Mouse (Mus musculus) neural tube, embryonic 14.5 days (tissue): Measurements from ENCODE around the gene Syne3. TPM values are rescaled to one million over a fixed set of nuclear protein-coding genes. Genes with fewer than 3 reads are reported as not detected.

Experiments
- ATAC-seq: fragments of 200-750 bp; cut with Nextera tagmentation; 2 replicates; pipeline ENCODE4 v1.8.0; 2017; ENCODE audit warnings: low read depth, mild to moderate bottlenecking, moderate TSS enrichment, moderate library complexity
- H3K27ac ChIP-seq: fragments of 300-500 bp; sonication (generic); 2 replicates; pipeline ENCODE4 v1.5.1; 2014; ENCODE audit warnings: low read depth, mild to moderate bottlenecking, control low read depth, low read length, moderate library complexity, mixed read lengths
- H3K27me3 ChIP-seq: fragments of 300-500 bp; sonication (generic); 2 replicates; pipeline ENCODE4 v1.6.1; 2014; ENCODE audit warnings: low read length; ENCODE audit not compliant: control insufficient read depth, insufficient read depth
- H3K36me3 ChIP-seq: fragments of 300-500 bp; sonication (generic); 2 replicates; pipeline ENCODE4 v1.6.1; 2014; ENCODE audit warnings: low read length, mixed read lengths; ENCODE audit not compliant: control insufficient read depth, insufficient read depth
- H3K4me1 ChIP-seq: fragments of 300-500 bp; sonication (generic); 2 replicates; pipeline ENCODE4 v1.6.1; 2014; ENCODE audit warnings: low read length; ENCODE audit not compliant: control insufficient read depth, insufficient read depth
- H3K4me2 ChIP-seq: fragments of 300-500 bp; sonication (generic); 2 replicates; pipeline ENCODE4 v1.6.1; 2014; ENCODE audit warnings: mild to moderate bottlenecking, low read depth, low read length, control low read depth
- H3K4me3 ChIP-seq: fragments of 300-500 bp; sonication (generic); 2 replicates; pipeline ENCODE4 v1.5.1; 2014; ENCODE audit warnings: low read depth, low read length, control low read depth, mixed read lengths
- H3K9ac ChIP-seq: fragments of 300-500 bp; sonication (generic); replicated peaks from 2 replicates; pipeline ENCODE4 v1.6.1; 2014; ENCODE audit warnings: low read depth, mild to moderate bottlenecking, control low read depth, low read length, mixed read lengths
- H3K9me3 ChIP-seq: fragments of 300-500 bp; sonication (generic); 2 replicates; pipeline ENCODE4 v1.6.1; 2016; ENCODE audit warnings: low read length; ENCODE audit not compliant: control insufficient read depth
- WGBS: fragments of 180-500 bp; shearing (Covaris S2); extraction: QIAGEN DNeasy Blood & Tissue Kit; methylation state at CpG from one replicate; pipeline ENCODE4 v1.1.7; 2014; 5-methylcytosine and 5-hydroxymethylcytosine counted together
- polyA plus RNA-seq: library from polyadenylated mRNA; unstranded; fragments of >200 nt; fragmentation: Nextera tagmentation; extraction: Ambion mirVana; gene quantifications from 2 replicates; pipeline ENCODE4 v1.2.1, GENCODE M21; 2014

The Syne3 gene
- polyA plus RNA-seq, 1 experiment from 2014 or later, result 0.23 TPM

- H3K36me3 ChIP-seq, result no peaks in the 10 kb centered on the region
- 95% methylated on average over 9 of the region's 9 CpGs for WGBS
- H3K9ac ChIP-seq, result no peak overlapping the region
- no peak for ATAC-seq
- no peak overlapping the region for H3K4me3 ChIP-seq
- no peak overlapping the region for H3K4me2 ChIP-seq
- no peaks in the 10 kb centered on the region for H3K4me1 ChIP-seq
- H3K9me3 ChIP-seq, result no peaks in the 10 kb centered on the region
- H3K27ac ChIP-seq, result no peak overlapping the region
- no peaks in the 10 kb centered on the region for H3K27me3 ChIP-seq
Measured at GRCm38 (mm10) chr12:104986781-104987180, 22.8 kb downstream of the Syne3 start.

- Histone ChIP-seq H3K27me3 (no peaks in the 10 kb centered on the region), H3K27ac (no peak overlapping the region), H3K9ac (no peak overlapping the region), H3K4me3 (no peak overlapping the region), H3K36me3 (no peaks in the 10 kb centered on the region), H3K9me3 (no peaks in the 10 kb centered on the region), H3K4me2 (no peak overlapping the region), H3K4me1 (no peaks in the 10 kb centered on the region)
- no peak for ATAC-seq
- 86% methylated on average over 2 of the region's 2 CpGs for WGBS
Measured at GRCm38 (mm10) chr12:104986001-104986400, 23.6 kb downstream of the Syne3 start.

GRCm38 (mm10) chr12:104985088-104985487 lies 24.5 kb downstream of the Syne3 start:
- no peak overlapping the region for H3K27ac ChIP-seq
- H3K36me3 ChIP-seq, result no peaks in the 10 kb centered on the region
- whole genome bisulfite sequencing, result 74% methylated on average over 5 of the region's 5 CpGs
- no peak overlapping the region for H3K4me2 ChIP-seq
- no peaks in the 10 kb centered on the region for H3K4me1 ChIP-seq
- H3K9me3 ChIP-seq, result no peaks in the 10 kb centered on the region
- no peak overlapping the region for H3K9ac ChIP-seq
- no peak for ATAC-seq
- H3K4me3 ChIP-seq, result no peak overlapping the region
- H3K27me3 ChIP-seq, result no peaks in the 10 kb centered on the region

- H3K27me3 ChIP-seq, result no peaks in the 10 kb centered on the region
- no peak overlapping the region for H3K9ac ChIP-seq
- H3K36me3 ChIP-seq, result no peaks in the 10 kb centered on the region
- no peak for ATAC-seq
- H3K4me1 ChIP-seq, result no peaks in the 10 kb centered on the region
- H3K4me2 ChIP-seq, result no peak overlapping the region
- 61% methylated on average over 7 of the region's 7 CpGs for WGBS
- no peak overlapping the region for H3K27ac ChIP-seq
- H3K9me3 ChIP-seq, result no peaks in the 10 kb centered on the region
- no peak overlapping the region for H3K4me3 ChIP-seq
Measured at GRCm38 (mm10) chr12:104983476-104983875, 26.1 kb downstream of the Syne3 start.

- 70% methylated on average over 22 of the region's 22 CpGs for WGBS
- H3K36me3 ChIP-seq, result no peaks in the 10 kb centered on the region
- no peaks in the 10 kb centered on the region for H3K4me1 ChIP-seq
- no peak for ATAC-seq
- no peaks in the 10 kb centered on the region for H3K27me3 ChIP-seq
- no peak overlapping the region for H3K4me2 ChIP-seq
- no peaks in the 10 kb centered on the region for H3K9me3 ChIP-seq
- H3K4me3 ChIP-seq, result no peak overlapping the region
- no peak overlapping the region for H3K27ac ChIP-seq
- no peak overlapping the region for H3K9ac ChIP-seq
Measured at GRCm38 (mm10) chr12:104978943-104979723, 30.5 kb downstream of the Syne3 start.

GRCm38 (mm10) chr12:104978420-104978819 lies 31.2 kb downstream of the Syne3 start:
- no peaks in the 10 kb centered on the region for H3K36me3 ChIP-seq
- H3K4me1 ChIP-seq, result no peaks in the 10 kb centered on the region
- no peak overlapping the region for H3K9ac ChIP-seq
- WGBS, result 11% methylated on average over 9 of the region's 9 CpGs
- no peak overlapping the region for H3K27ac ChIP-seq
- ATAC-seq, result peak; percentile 60; the same call in 1 of the 2 replicates
- H3K4me2 ChIP-seq, result no peak overlapping the region
- H3K9me3 ChIP-seq, result no peaks in the 10 kb centered on the region
- no peaks in the 10 kb centered on the region for H3K27me3 ChIP-seq
- no peak overlapping the region for H3K4me3 ChIP-seq

- WGBS, result 89% methylated on average over 7 of the region's 7 CpGs
Measured at GRCm38 (mm10) chr12:104976903-104977302, 32.7 kb downstream of the Syne3 start.

GRCm38 (mm10) chr12:104976331-104976817 lies 33.2 kb downstream of the Syne3 start:
- H3K4me3 ChIP-seq, result no peak overlapping the region
- H3K9ac ChIP-seq, result no peak overlapping the region
- no peaks in the 10 kb centered on the region for H3K4me1 ChIP-seq
- 76% methylated on average over 8 of the region's 8 CpGs for WGBS
- H3K4me2 ChIP-seq, result no peak overlapping the region
- H3K27me3 ChIP-seq, result no peaks in the 10 kb centered on the region
- H3K27ac ChIP-seq, result no peak overlapping the region
- H3K9me3 ChIP-seq, result no peaks in the 10 kb centered on the region
- no peaks in the 10 kb centered on the region for H3K36me3 ChIP-seq
- no peak for ATAC-seq

More at GRCm38 (mm10) chr12:104976903-104977302, 32.7 kb downstream of the Syne3 start:
- Histone ChIP-seq H3K4me2 (no peak overlapping the region), H3K9ac (no peak overlapping the region), H3K27ac (no peak overlapping the region), H3K4me3 (no peak overlapping the region), H3K9me3 (no peaks in the 10 kb centered on the region), H3K4me1 (no peaks in the 10 kb centered on the region), H3K27me3 (no peaks in the 10 kb centered on the region), H3K36me3 (no peaks in the 10 kb centered on the region)
- no peak for ATAC-seq

GRCm38 (mm10) chr12:104972860-104973259 lies 36.7 kb downstream of the Syne3 start:
- Histone ChIP-seq H3K9ac (no peak overlapping the region), H3K4me3 (no peak overlapping the region), H3K27me3 (no peaks in the 10 kb centered on the region), H3K4me2 (no peak overlapping the region), H3K27ac (no peak overlapping the region), H3K36me3 (no peaks in the 10 kb centered on the region), H3K9me3 (no peaks in the 10 kb centered on the region), H3K4me1 (no peaks in the 10 kb centered on the region)
- no peak for ATAC-seq
- 76% methylated on average over 6 of the region's 6 CpGs for WGBS
